Comparison of ENCODE assay signal across 27 mouse cellular contexts in the genomic region with DNA sequence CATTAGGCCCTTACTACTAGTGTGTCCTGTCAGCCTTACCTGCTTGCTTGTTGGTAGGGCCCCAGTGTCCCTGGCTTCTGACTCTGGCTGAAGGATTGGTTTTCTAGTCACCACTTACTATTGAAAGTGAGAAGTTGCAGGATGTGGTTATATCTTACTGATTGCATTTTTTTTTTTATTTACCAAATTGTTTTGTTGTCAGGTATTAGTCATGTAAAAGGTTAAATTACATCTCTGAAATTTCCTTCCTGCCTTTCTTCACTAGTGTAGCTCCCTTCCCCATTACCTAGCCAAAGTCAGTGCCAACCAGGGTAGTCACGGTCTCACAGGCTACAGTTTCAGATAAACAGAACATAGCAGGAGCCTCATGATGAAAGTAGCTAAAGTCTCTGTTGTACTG.
DNase-seq lines count a peak whose midpoint lies in the region; ATAC-seq and TF ChIP-seq lines count a peak whose summit lies in the region.
"Had no signal": no experiment of that assay in that cellular context is flagged by ENCODE, and none has a peak within 500 bp of the region (broad histone marks: within the 10 kb centered on the region; RNA-seq: fewer than 3 reads in every experiment).

No protein-coding gene starts in this region.

- no peak overlapping the region for H3K4me3 ChIP-seq in gastrocnemius, adult 2 months
- no peak overlapping the region for H3K4me3 ChIP-seq in liver, embryonic 16.5 days (ENCODE audit: low read depth, low read length)
- H3K4me3 ChIP-seq in liver, embryonic 12.5 days, result no peak overlapping the region
- H3K4me3 ChIP-seq in bone marrow macrophage, adult 2 months (ENCODE audit: insufficient read depth, low read length), result no peak overlapping the region
- H3K4me3 ChIP-seq: embryonic facial prominence, embryonic 10.5 days; heart, embryonic 12.5 days; hindbrain, embryonic 10.5 days; lung, embryonic 15.5 days; midbrain, embryonic 10.5 days; myocyte had no signal

- TF ChIP-seq POLR2A in bone marrow macrophage, adult 2 months (IDR thresholded peaks at IDR 0.05; ENCODE audit: borderline replicate concordance, low read depth, low read length), result no peak

- TF ChIP-seq CTCF in gastrocnemius, adult 2 months (IDR thresholded peaks at IDR 0.05), result no peak
- no peak for TF ChIP-seq CTCF in bone marrow macrophage, adult 2 months (IDR thresholded peaks at IDR 0.05; ENCODE audit: low read depth, low read length)

- H3K27me3 ChIP-seq in liver, embryonic 16.5 days (ENCODE audit: control insufficient read depth, insufficient read depth, low read depth, low read length), result no peaks in the 10 kb centered on the region
- H3K27me3 ChIP-seq in liver, embryonic 12.5 days (replicated peaks), result no peaks in the 10 kb centered on the region
- H3K27me3 ChIP-seq: CH12.LX; heart, embryonic 12.5 days; lung, embryonic 15.5 days; Patski had no signal

- H3K4me1 ChIP-seq in liver, embryonic 16.5 days (ENCODE audit: control insufficient read depth, low read depth, low read length), result no peaks in the 10 kb centered on the region; the same call in 1 of the 2 replicates
- peaks cover 12% of the 10 kb centered on the region; the same call in 1 of the 2 replicates for H3K4me1 ChIP-seq in liver, embryonic 12.5 days
- peaks cover 47% of the 10 kb centered on the region for H3K4me1 ChIP-seq in bone marrow macrophage, adult 2 months (ENCODE audit: control insufficient read depth, insufficient read depth, low read length)
- H3K4me1 ChIP-seq: embryonic facial prominence, embryonic 10.5 days; hindbrain, embryonic 10.5 days; midbrain, embryonic 10.5 days had no signal

- peak overlapping the region; percentile 8; the same call in 1 of the 2 replicates for H3K27ac ChIP-seq in gastrocnemius, adult 2 months
- no peak overlapping the region for H3K27ac ChIP-seq in liver, embryonic 16.5 days (ENCODE audit: low read length)
- no peak overlapping the region for H3K27ac ChIP-seq in liver, embryonic 12.5 days
- H3K27ac ChIP-seq in bone marrow macrophage, adult 2 months (ENCODE audit: insufficient read depth, low read depth, low read length), result peak overlapping the region; percentile 59; the same call in 1 of the 2 replicates
- H3K27ac ChIP-seq: embryonic facial prominence, embryonic 10.5 days; hindbrain, embryonic 10.5 days; liver, embryonic 14.5 days; lung, embryonic 15.5 days; midbrain, embryonic 10.5 days; stomach, postnatal 0 days had no signal

- WGBS in liver, embryonic 16.5 days (ENCODE audit: insufficient replicate concordance), result 50% methylated on average over 1 of the region's 1 CpGs
- 54% methylated on average over 1 of the region's 1 CpGs for WGBS in liver, embryonic 12.5 days (ENCODE audit: insufficient replicate concordance)

- intact Hi-C loops in gastrocnemius, adult 2 months (cut with DNase I), result no loop called here
- intact Hi-C loops in gastrocnemius, postnatal 14 days (cut with DNase I; ENCODE audit: low total_unique reads), result no loop called here

- no peak for DNase-seq in gastrocnemius, adult 2 months
- no peak for DNase-seq in gastrocnemius, postnatal 14 days
- DNase-seq in thymus, postnatal 0 days (ENCODE audit: low spot score), result no peak
- no peak for DNase-seq in urinary bladder, postnatal 25 days (ENCODE audit: low spot score)
- DNase-seq: adrenal gland, adult 2 months; cerebellum, adult 9-10 months; forebrain, postnatal 0 days; heart, postnatal 10 days; kidney, postnatal 10 days had no signal

- H3K9ac ChIP-seq in liver, embryonic 16.5 days (ENCODE audit: low read depth, low read length), result no peak overlapping the region
- H3K9ac ChIP-seq in liver, embryonic 12.5 days, result no peak overlapping the region
- H3K9ac ChIP-seq: forebrain, postnatal 0 days; heart, embryonic 12.5 days; liver, embryonic 14.5 days; lung, embryonic 15.5 days had no signal

- no peaks in the 10 kb centered on the region for H3K36me3 ChIP-seq in liver, embryonic 16.5 days (ENCODE audit: control insufficient read depth, insufficient read depth)
- peaks cover 20% of the 10 kb centered on the region; the same call in 1 of the 2 replicates for H3K36me3 ChIP-seq in liver, embryonic 12.5 days

- ATAC-seq in liver, embryonic 16.5 days (ENCODE audit: low read depth), result peak; percentile 45
- ATAC-seq in liver, embryonic 12.5 days, result no peak
- 0 out of 2 replicates have a peak, but pooled peaks have one; percentile 6 for ATAC-seq in megakaryocyte, adult 5-6 weeks (ENCODE audit: poor library complexity, severe bottlenecking)
- ATAC-seq: forebrain, postnatal 0 days; hindbrain, embryonic 16.5 days; intestine, postnatal 0 days; midbrain, embryonic 16.5 days; Patski had no signal

- no peak overlapping the region for H3K4me2 ChIP-seq in liver, embryonic 16.5 days (ENCODE audit: low read depth, low read length)
- H3K4me2 ChIP-seq in liver, embryonic 12.5 days, result no peak overlapping the region
- H3K4me2 ChIP-seq: heart, embryonic 12.5 days; lung, embryonic 15.5 days had no signal

- H3K9me3 ChIP-seq in liver, embryonic 16.5 days (replicated peaks; ENCODE audit: control insufficient read depth, low read length), result no peaks in the 10 kb centered on the region
- H3K9me3 ChIP-seq in liver, embryonic 12.5 days (replicated peaks), result no peaks in the 10 kb centered on the region
- H3K9me3 ChIP-seq: embryonic facial prominence, embryonic 10.5 days; G1E; heart, embryonic 12.5 days; hindbrain, embryonic 10.5 days; lung, embryonic 15.5 days; midbrain, embryonic 10.5 days had no signal

Comparison
In these comparisons a context has a peak if more than half of its experiments do, and no peak if none do; other contexts are left out.
1. H3K27ac ChIP-seq: peak in gastrocnemius, adult 2 months (single experiment) and bone marrow macrophage, adult 2 months (single experiment); none in liver, embryonic 16.5 days (single experiment) and liver, embryonic 12.5 days (single experiment).